In genomic region chr9:121313656-121314374, GRCm38 (mm10) we compare ENCODE assay signal across 7 mouse cellular contexts. TPM values are rescaled to one million over a fixed set of nuclear protein-coding genes. Genes with fewer than 3 reads are reported as not detected.
A peak's percentile ranks its signal among the peaks of the same experiment; 100 is the strongest.
DNase-seq lines count a peak whose midpoint lies in the region; ATAC-seq and TF ChIP-seq lines count a peak whose summit lies in the region.

No protein-coding gene starts in this region.

- H3K4me2 ChIP-seq in hindbrain, postnatal 0 days (ENCODE audit: low read depth, low read length): peak overlapping the region; percentile 55
- peak overlapping the region; percentile 69 for H3K4me2 ChIP-seq in limb, embryonic 13.5 days (replicated peaks)
- H3K4me2 ChIP-seq in midbrain, embryonic 13.5 days (replicated peaks): peak overlapping the region; percentile 52

- TF ChIP-seq CTCF in hindbrain, postnatal 0 days (IDR thresholded peaks at IDR 0.05; ENCODE audit: low read depth): no peak

- peak; percentile 95 for DNase-seq in NIH3T3 (ENCODE audit: low read depth)
- DNase-seq in c-Kit-positive CD71-positive TER-119-negative erythroid progenitor cells, embryonic 14.5 days (ENCODE audit: low read depth): peak; percentile 67
- DNase-seq in gastrocnemius, postnatal 10 days: peak; percentile 85
- peak; percentile 81 for DNase-seq in hindbrain, postnatal 0 days (ENCODE audit: low spot score)
- DNase-seq in spleen, postnatal 14 days (ENCODE audit: low spot score in 2 of 2): peak; percentile 29 to 43

- peak overlapping the region; percentile 18 for H3K4me3 ChIP-seq in hindbrain, postnatal 0 days (ENCODE audit: low read length)
- H3K4me3 ChIP-seq in limb, embryonic 13.5 days: peak overlapping the region; percentile 36
- H3K4me3 ChIP-seq in midbrain, embryonic 13.5 days (replicated peaks): peak overlapping the region; percentile 18

- H3K27ac ChIP-seq in hindbrain, postnatal 0 days: peak overlapping the region; percentile 82
- peak overlapping the region; percentile 80 for H3K27ac ChIP-seq in limb, embryonic 13.5 days
- H3K27ac ChIP-seq in midbrain, embryonic 13.5 days: peak overlapping the region; percentile 82

- H3K4me1 ChIP-seq in hindbrain, postnatal 0 days (ENCODE audit: insufficient read depth, low read length): peaks cover 65% of the 10 kb centered on the region
- H3K4me1 ChIP-seq in limb, embryonic 13.5 days: peaks cover 54% of the 10 kb centered on the region
- peaks cover 76% of the 10 kb centered on the region for H3K4me1 ChIP-seq in midbrain, embryonic 13.5 days (replicated peaks)

- H3K27me3 ChIP-seq in hindbrain, postnatal 0 days (ENCODE audit: insufficient read depth, low read length): no peaks in the 10 kb centered on the region
- no peaks in the 10 kb centered on the region for H3K27me3 ChIP-seq in limb, embryonic 13.5 days
- H3K27me3 ChIP-seq in midbrain, embryonic 13.5 days: no peaks in the 10 kb centered on the region

- ATAC-seq in hindbrain, postnatal 0 days: peak; percentile 48
- ATAC-seq in limb, embryonic 13.5 days (ENCODE audit: low FRiP score, low read depth): peak; percentile 86
- peak; percentile 71 for ATAC-seq in midbrain, embryonic 13.5 days

- H3K9ac ChIP-seq in hindbrain, postnatal 0 days (replicated peaks; ENCODE audit: low read length): no peak overlapping the region; the same call in 1 of the 2 replicates
- peak overlapping the region; percentile 57 for H3K9ac ChIP-seq in limb, embryonic 13.5 days
- peak overlapping the region; percentile 44 for H3K9ac ChIP-seq in midbrain, embryonic 13.5 days (replicated peaks)

- H3K36me3 ChIP-seq in hindbrain, postnatal 0 days (ENCODE audit: insufficient read depth, low read length): no peaks in the 10 kb centered on the region
- peaks cover 4% of the 10 kb centered on the region; the same call in 1 of the 2 replicates for H3K36me3 ChIP-seq in limb, embryonic 13.5 days
- 0 out of 2 replicates have a peak, but pooled peaks cover 4% of the 10 kb centered on the region for H3K36me3 ChIP-seq in midbrain, embryonic 13.5 days

- no peaks in the 10 kb centered on the region for H3K9me3 ChIP-seq in hindbrain, postnatal 0 days (ENCODE audit: low read length)
- no peaks in the 10 kb centered on the region for H3K9me3 ChIP-seq in limb, embryonic 13.5 days
- no peaks in the 10 kb centered on the region for H3K9me3 ChIP-seq in midbrain, embryonic 13.5 days

- 3% methylated on average over 21 of the region's 21 CpGs for WGBS in hindbrain, postnatal 0 days
- WGBS in limb, embryonic 13.5 days: 1% methylated on average over 21 of the region's 21 CpGs
- under 1% methylated on average over 21 of the region's 21 CpGs for WGBS in midbrain, embryonic 13.5 days

RNA-seq across cellular contexts. Expression of gene Trak1, which starts 16.5 kb away (rescaled TPM):
- 100 to 1,000 TPM; 203 to 207 TPM for total RNA-seq in gastrocnemius, postnatal 10 days (2021)
- 129 and 170 TPM in 2 replicates for total RNA-seq in hindbrain, postnatal 0 days (2014; rRNA removed)
- 55.7 and 57.8 TPM in 2 replicates for polyA plus RNA-seq in hindbrain, postnatal 0 days (2015; fragmentation: Nextera tagmentation; extraction: Ambion mirVana)
- polyA plus RNA-seq in limb, embryonic 13.5 days (2015; fragmentation: Nextera tagmentation; extraction: Ambion mirVana): 17.0 and 17.7 TPM in 2 replicates
- 41.1 and 44.8 TPM in 2 replicates for polyA plus RNA-seq in midbrain, embryonic 13.5 days (2015; fragmentation: Nextera tagmentation; extraction: Ambion mirVana)

RNA-seq across cellular contexts. Expression of gene Ulk4, which starts 36.8 kb away (rescaled TPM):
- total RNA-seq in gastrocnemius, postnatal 10 days (2021): under 1 TPM; 0.80 to 0.97 TPM
- total RNA-seq in hindbrain, postnatal 0 days (2014; rRNA removed): 8.9 and 20.0 TPM in 2 replicates
- polyA plus RNA-seq in hindbrain, postnatal 0 days (2015; fragmentation: Nextera tagmentation; extraction: Ambion mirVana): 76.3 and 80.8 TPM in 2 replicates
- polyA plus RNA-seq in limb, embryonic 13.5 days (2015; fragmentation: Nextera tagmentation; extraction: Ambion mirVana): 167 and 187 TPM in 2 replicates
- 151 and 159 TPM in 2 replicates for polyA plus RNA-seq in midbrain, embryonic 13.5 days (2015; fragmentation: Nextera tagmentation; extraction: Ambion mirVana)

Comparison
In these comparisons a context has a peak if more than half of its experiments do, and no peak if none do; other contexts are left out.
1. Peak in every context shown above with its lines: DNase-seq, ATAC-seq, H3K4me3 ChIP-seq and H3K27ac ChIP-seq.
2. DNase-seq: peak in every context shown above with its lines; median percentile 95 in NIH3T3; 85 in gastrocnemius, postnatal 10 days; 81 in hindbrain, postnatal 0 days; 67 in c-Kit-positive CD71-positive TER-119-negative erythroid progenitor cells, embryonic 14.5 days; 36 in spleen, postnatal 14 days.